Mouse (Mus musculus) C2C12 (cell line): ENCODE measurements at regions not wholly inside any gene's neighbourhood (a gene's known extent, or its start where the extent isn't known, plus 50 kb on each side); places are given as distances from the start of the nearest gene placed in this dataset.

Experiments
- CTCF ChIP-seq: IDR thresholded peaks from one replicate; pipeline ENCODE4 v1.5.1; 2011; ENCODE audit not compliant: control insufficient read depth, insufficient read depth, insufficient read length
- MYOD1 ChIP-seq: IDR thresholded peaks from one replicate; pipeline ENCODE4 v1.6.1; 2011; ENCODE audit warnings: low read depth; ENCODE audit not compliant: control insufficient read depth, insufficient read length
- USF1 ChIP-seq: IDR thresholded peaks from one replicate; pipeline ENCODE4 v1.6.1; 2011; ENCODE audit warnings: low read depth, mild to moderate bottlenecking, control low read depth, moderate library complexity

DNA sequence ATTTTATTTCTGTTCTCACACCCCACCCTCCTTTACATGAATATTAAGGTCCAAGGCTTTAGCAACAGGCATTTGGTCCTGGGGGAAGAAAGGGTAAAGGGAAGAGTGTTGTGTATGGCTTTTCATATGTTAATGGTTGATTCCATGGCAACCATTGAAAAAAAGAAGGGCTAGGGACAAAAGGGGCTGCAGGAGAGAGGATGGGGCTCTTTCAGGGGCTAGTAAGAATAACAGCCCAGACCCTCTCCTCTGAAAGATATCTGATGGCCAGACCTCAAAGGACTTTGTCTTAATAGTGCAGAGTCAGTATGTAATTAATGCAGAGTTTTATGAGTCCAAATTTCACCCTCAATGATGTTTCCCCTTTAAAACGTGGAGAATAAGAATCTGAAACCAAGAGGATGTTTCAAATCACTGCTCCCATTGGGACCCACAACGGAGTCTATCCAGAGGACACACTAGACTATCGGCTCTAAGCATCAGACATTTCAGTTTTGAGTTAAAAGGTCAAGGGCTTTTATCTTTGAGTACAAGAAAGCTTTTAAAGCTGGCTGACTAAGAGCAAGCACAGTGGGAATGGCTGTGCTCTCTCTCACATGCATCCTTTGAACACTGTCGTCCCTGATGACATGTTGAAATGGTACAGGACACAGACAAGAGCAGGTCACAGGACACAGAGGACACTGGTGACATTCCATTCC lies 239.4 kb upstream of the Marcks start:
- TF ChIP-seq CTCF: no peak
- TF ChIP-seq MYOD1: no peak
- TF ChIP-seq USF1: no peak
